Mouse (Mus musculus): Measurements from ENCODE around the gene Vmn1r127. TPM values are rescaled to one million over a fixed set of nuclear protein-coding genes. Genes with fewer than 3 reads are reported as not detected.

Vmn1r127 gene
- not detected in 2 replicates for polyA plus RNA-seq (2015; fragmentation: Nextera tagmentation; extraction: Ambion mirVana)

GRCm38 (mm10) chr7:21319761-21320160 is at the start of gene Vmn1r127:
Vmn1r127 (minus strand) TSS chr7:21319861.

DNA sequence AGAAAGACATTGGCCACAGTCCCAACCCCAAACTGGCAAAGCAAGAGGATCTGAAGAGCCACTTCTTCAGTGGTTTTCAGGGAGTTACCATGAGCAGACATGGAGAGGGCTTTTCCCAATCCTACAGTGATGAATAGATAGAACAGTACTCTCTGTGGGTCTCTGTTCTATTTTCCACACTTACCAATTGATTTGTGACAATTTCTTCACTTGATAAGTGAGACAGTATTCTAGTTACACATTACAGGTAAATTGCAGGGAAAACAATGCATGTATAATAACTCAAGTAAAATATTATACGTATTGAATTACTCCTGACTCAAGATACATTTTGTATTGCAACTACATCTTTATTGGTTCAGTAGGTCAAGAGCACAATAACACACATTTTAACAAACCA is 41.5 kb upstream of the Vmn1r127 start, which contains the start of gene Vmn1r129:
Gene Vmn1r129 (minus strand): TSS at position 101 of the 400 bp plus-strand sequence.

DNA sequence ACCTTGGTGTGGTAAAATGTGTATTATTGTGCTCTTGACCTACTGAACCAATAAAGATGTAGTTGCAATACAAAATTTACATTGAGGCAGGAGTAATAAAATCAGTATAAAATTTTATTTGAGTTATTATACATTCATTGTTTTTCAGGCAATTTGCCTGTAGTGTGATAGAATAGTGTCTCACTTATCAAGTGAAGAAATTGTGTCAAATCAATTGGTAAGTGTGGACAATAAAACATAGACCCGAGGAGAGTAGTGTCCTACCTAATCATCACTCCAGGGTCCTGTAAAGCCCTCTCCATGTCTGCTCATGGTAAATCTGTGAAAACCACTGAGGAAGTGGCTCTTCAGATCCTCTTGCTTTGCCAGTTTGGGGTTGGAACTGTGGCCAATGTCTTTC is 29.4 kb upstream of the Vmn1r127 start, which contains the start of gene Vmn1r128:
Gene Vmn1r128 (plus strand): TSS at position 301 of the 400 bp plus-strand sequence.

DNA sequence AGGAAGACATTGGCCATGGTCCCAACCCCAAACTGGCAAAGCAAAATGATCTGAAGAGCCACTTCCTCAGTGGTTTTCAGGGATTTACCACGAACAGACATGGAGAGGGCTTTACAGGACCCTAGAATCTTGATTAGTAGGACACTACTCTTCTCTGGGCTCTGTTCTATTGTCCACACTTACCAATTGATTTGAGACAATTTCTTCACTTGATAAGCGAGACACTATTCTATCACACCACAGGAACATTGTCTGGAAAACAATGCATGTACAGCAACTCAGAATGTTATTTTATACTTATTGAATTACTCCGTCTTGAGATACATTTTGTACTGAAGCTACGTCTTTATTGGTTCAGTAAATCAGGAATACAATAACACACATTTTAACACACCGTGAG is 18.3 kb downstream of the Vmn1r127 start, which contains the start of gene Vmn1r126:
Gene Vmn1r126 (minus strand): TSS at position 101 of the 400 bp plus-strand sequence.

DNA sequence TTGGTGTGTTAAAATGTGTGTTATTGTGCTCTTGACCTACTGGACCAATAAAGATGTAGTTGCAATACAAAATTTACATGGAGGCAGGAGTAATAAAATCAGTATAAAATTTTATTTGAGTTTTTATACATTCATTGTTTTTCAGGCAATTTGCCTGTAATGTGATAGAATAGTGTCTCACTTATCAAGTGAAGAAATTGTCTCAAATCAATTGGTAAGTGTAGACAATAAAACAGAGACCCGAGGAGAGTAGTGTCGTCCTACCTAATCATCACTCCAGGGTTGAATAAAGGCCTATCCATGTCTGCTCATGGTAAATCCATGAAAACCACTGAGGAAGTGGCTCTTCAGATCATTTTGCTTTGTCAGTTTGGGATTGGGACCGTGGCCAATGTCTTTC is 47.8 kb downstream of the Vmn1r127 start, which contains the start of gene Vmn1r125:
Gene Vmn1r125 (plus strand): TSS at position 301 of the 400 bp plus-strand sequence.

Other genes starting within 250 kb of the Vmn1r127 start
- gene Vmn1r121, start 221.3 kb downstream of the Vmn1r127 start, polyA plus RNA-seq (2015; fragmentation: Nextera tagmentation; extraction: Ambion mirVana): not detected in 2 replicates
- not detected in 2 replicates for gene Vmn1r122, start 185.7 kb downstream of the Vmn1r127 start, polyA plus RNA-seq (2015; fragmentation: Nextera tagmentation; extraction: Ambion mirVana)
- not detected in 2 replicates for gene Vmn1r123, start 157.7 kb downstream of the Vmn1r127 start, polyA plus RNA-seq (2015; fragmentation: Nextera tagmentation; extraction: Ambion mirVana)
- gene Gm5157, start 129.4 kb downstream of the Vmn1r127 start, polyA plus RNA-seq (2015; fragmentation: Nextera tagmentation; extraction: Ambion mirVana): not detected in 2 replicates
- gene Vmn1r124, start 59.2 kb downstream of the Vmn1r127 start, polyA plus RNA-seq (2015; fragmentation: Nextera tagmentation; extraction: Ambion mirVana): not detected in 2 replicates
- gene Vmn1r125, start 47.7 kb downstream of the Vmn1r127 start, polyA plus RNA-seq (2015; fragmentation: Nextera tagmentation; extraction: Ambion mirVana): not detected in 2 replicates
- not detected in 2 replicates for gene Vmn1r126, start 18.4 kb downstream of the Vmn1r127 start, polyA plus RNA-seq (2015; fragmentation: Nextera tagmentation; extraction: Ambion mirVana)
- gene Vmn1r128, start 29.5 kb upstream of the Vmn1r127 start, polyA plus RNA-seq (2015; fragmentation: Nextera tagmentation; extraction: Ambion mirVana): not detected in 2 replicates
- gene Vmn1r129, start 41.4 kb upstream of the Vmn1r127 start, polyA plus RNA-seq (2015; fragmentation: Nextera tagmentation; extraction: Ambion mirVana): not detected in 2 replicates
- not detected in 2 replicates for gene Gm6882, start 112.9 kb upstream of the Vmn1r127 start, polyA plus RNA-seq (2015; fragmentation: Nextera tagmentation; extraction: Ambion mirVana)
- gene Vmn1r130, start 191.9 kb upstream of the Vmn1r127 start, polyA plus RNA-seq (2015; fragmentation: Nextera tagmentation; extraction: Ambion mirVana): not detected in 2 replicates
- gene Vmn1r131, start 226.2 kb upstream of the Vmn1r127 start, polyA plus RNA-seq (2015; fragmentation: Nextera tagmentation; extraction: Ambion mirVana): not detected in 2 replicates

All from skeletal muscle tissue, postnatal 0 days (tissue).